Mouse (Mus musculus) thymus, adult 2 months (tissue): ENCODE data around the gene Ghr.

ENCODE experiments used
- CTCF ChIP-seq: fragments of 200-500 bp; IDR thresholded peaks from 2 replicates; pipeline ENCODE4 v1.5.1; 2012; ENCODE audit warnings: mild to moderate bottlenecking, control low read depth, low read length, moderate library complexity, borderline replicate concordance; ENCODE audit not compliant: control insufficient read depth, poor library complexity, insufficient read depth; ENCODE audit errors: extremely low read depth
- POLR2A ChIP-seq: fragments of 200-500 bp; IDR thresholded peaks from 2 replicates; pipeline ENCODE4 v1.6.1; 2012; ENCODE audit warnings: mild to moderate bottlenecking, low read length, control low read depth, moderate library complexity; ENCODE audit not compliant: control insufficient read depth, poor library complexity, insufficient read depth; ENCODE audit errors: extremely low read depth

GRCm38 (mm10) chr15:3341806-3342582 lies 241.3 kb downstream of the Ghr start:
- no peak for TF ChIP-seq POLR2A
- no peak for TF ChIP-seq CTCF
